Mouse (Mus musculus) liver, embryonic 16.5 days (tissue): ENCODE measurements around the gene Cxcl15. TPM values are rescaled to one million over a fixed set of nuclear protein-coding genes. Genes with fewer than 3 reads are reported as not detected.

Experiments used
- ATAC-seq: fragments of 200-750 bp; cut with Nextera tagmentation; 2 replicates; pipeline ENCODE4 v1.8.0; 2017; ENCODE audit warnings: low read depth, mild to moderate bottlenecking, moderate number of reproducible peaks, moderate library complexity
- H3K27ac ChIP-seq: fragments of 300-500 bp; sonication (generic); 2 replicates; pipeline ENCODE4 v1.5.1; 2014; ENCODE audit warnings: mild to moderate bottlenecking, low read length
- H3K27me3 ChIP-seq: fragments of 300-500 bp; sonication (generic); 2 replicates; pipeline ENCODE4 v1.6.1; 2014; ENCODE audit warnings: low read depth, low read length, mixed read lengths; ENCODE audit not compliant: control insufficient read depth, insufficient read depth
- H3K36me3 ChIP-seq: fragments of 300-500 bp; sonication (generic); 2 replicates; pipeline ENCODE4 v1.6.1; 2014; ENCODE audit warnings: mild to moderate bottlenecking; ENCODE audit not compliant: control insufficient read depth, insufficient read depth
- H3K4me1 ChIP-seq: fragments of 300-500 bp; sonication (generic); 2 replicates; pipeline ENCODE4 v1.6.1; 2014; ENCODE audit warnings: low read depth, low read length, mixed read lengths; ENCODE audit not compliant: control insufficient read depth
- H3K4me2 ChIP-seq: fragments of 300-500 bp; sonication (generic); 2 replicates; pipeline ENCODE4 v1.6.1; 2014; ENCODE audit warnings: low read depth, low read length, mixed read lengths
- H3K4me3 ChIP-seq: fragments of 300-500 bp; sonication (generic); 2 replicates; pipeline ENCODE4 v1.5.1; 2014; ENCODE audit warnings: low read depth, mild to moderate bottlenecking, low read length
- H3K9ac ChIP-seq: fragments of 300-500 bp; sonication (generic); 2 replicates; pipeline ENCODE4 v1.6.1; 2014; ENCODE audit warnings: low read depth, low read length
- H3K9me3 ChIP-seq: fragments of 300-500 bp; sonication (generic); replicated peaks from 2 replicates; pipeline ENCODE4 v1.6.1; 2016; ENCODE audit warnings: low read length; ENCODE audit not compliant: control insufficient read depth
- WGBS: fragments of 180-500 bp; shearing (Covaris S2); extraction: QIAGEN DNeasy Blood & Tissue Kit; methylation state at CpG from one replicate; pipeline ENCODE4 v1.1.7; 2014; ENCODE audit not compliant: insufficient replicate concordance; 5-methylcytosine and 5-hydroxymethylcytosine counted together
- polyA plus RNA-seq: library from polyadenylated mRNA; unstranded; fragments of >200 nt; fragmentation: Nextera tagmentation; extraction: Ambion mirVana; gene quantifications from 2 replicates; pipeline ENCODE4 v1.2.1, GENCODE M21; 2015

Cxcl15 gene
- not detected in 2 replicates for polyA plus RNA-seq

- Histone ChIP-seq H3K36me3 (no peaks in the 10 kb centered on the region), H3K4me2 (no peak within 1 kb of the TSS), H3K4me1 (no peaks in the 10 kb centered on the region), H3K4me3 (no peak within 1 kb of the TSS), H3K9me3 (no peaks in the 10 kb centered on the region), H3K27ac (no peak within 1 kb of the TSS), H3K27me3 (no peaks in the 10 kb centered on the region), H3K9ac (no peak within 1 kb of the TSS)
- whole genome bisulfite sequencing: 41% methylated on average over 5 of the region's 5 CpGs
- ATAC-seq: no peak
Observed at GRCm38 (mm10) chr5:90794195-90794625, at the start of gene Cxcl15. TSS of gene Cxcl15 (plus strand) at chr5:90794534.

- H3K27ac ChIP-seq: no peak overlapping the region
- H3K9ac ChIP-seq: no peak overlapping the region
- H3K4me2 ChIP-seq: no peak overlapping the region
- no peak overlapping the region for H3K4me3 ChIP-seq
- H3K9me3 ChIP-seq: no peaks in the 10 kb centered on the region
- ATAC-seq: no peak
- H3K27me3 ChIP-seq: no peaks in the 10 kb centered on the region; the same call in none of the 2 replicates
- 72% methylated on average over 1 of the region's 1 CpGs for WGBS
- H3K36me3 ChIP-seq: no peaks in the 10 kb centered on the region
- H3K4me1 ChIP-seq: no peaks in the 10 kb centered on the region
Observed at GRCm38 (mm10) chr5:90753934-90754333, 40.4 kb upstream of the Cxcl15 start.

GRCm38 (mm10) chr5:90758020-90758605 lies 36.2 kb upstream of the Cxcl15 start:
- no peak overlapping the region for H3K4me2 ChIP-seq
- H3K27ac ChIP-seq: no peak overlapping the region
- H3K4me3 ChIP-seq: no peak overlapping the region
- no peak overlapping the region for H3K9ac ChIP-seq
- H3K27me3 ChIP-seq: peaks cover 9% of the 10 kb centered on the region
- H3K36me3 ChIP-seq: no peaks in the 10 kb centered on the region
- H3K4me1 ChIP-seq: no peaks in the 10 kb centered on the region
- no peaks in the 10 kb centered on the region for H3K9me3 ChIP-seq
- 31% methylated on average over 5 of the region's 5 CpGs for WGBS
- ATAC-seq: no peak

- no peak within 1 kb of the TSS for H3K4me3 ChIP-seq
- 0 out of 2 replicates have a peak within 1 kb of the TSS, but pooled peaks have one; percentile 9 for H3K4me2 ChIP-seq
- no peak for ATAC-seq
- H3K36me3 ChIP-seq: no peaks in the 10 kb centered on the region
- H3K27me3 ChIP-seq: peaks cover 9% of the 10 kb centered on the region
- no peaks in the 10 kb centered on the region for H3K4me1 ChIP-seq
- no peak within 1 kb of the TSS for H3K27ac ChIP-seq
- H3K9me3 ChIP-seq: no peaks in the 10 kb centered on the region
- 4% methylated on average over 32 of the region's 32 CpGs for WGBS
- H3K9ac ChIP-seq: no peak within 1 kb of the TSS
Observed at GRCm38 (mm10) chr5:90759077-90760065, 35.0 kb upstream of the Cxcl15 start, which contains the start of gene Cxcl5. TSS of gene Cxcl5 (plus strand) at chr5:90759360.

- H3K4me2 ChIP-seq: no peak overlapping the region
- no peak overlapping the region for H3K9ac ChIP-seq
- 35% methylated on average over 4 of the region's 4 CpGs for WGBS
- H3K27me3 ChIP-seq: peaks cover 9% of the 10 kb centered on the region
- no peaks in the 10 kb centered on the region for H3K9me3 ChIP-seq
- no peaks in the 10 kb centered on the region for H3K36me3 ChIP-seq
- no peaks in the 10 kb centered on the region for H3K4me1 ChIP-seq
- H3K4me3 ChIP-seq: no peak overlapping the region
- no peak for ATAC-seq
- no peak overlapping the region for H3K27ac ChIP-seq
Observed at GRCm38 (mm10) chr5:90760303-90760702, 34.0 kb upstream of the Cxcl15 start.

GRCm38 (mm10) chr5:90760844-90761243 lies 33.5 kb upstream of the Cxcl15 start:
- Histone ChIP-seq H3K9ac (no peak overlapping the region), H3K27ac (no peak overlapping the region), H3K4me1 (no peaks in the 10 kb centered on the region), H3K4me3 (no peak overlapping the region), H3K36me3 (no peaks in the 10 kb centered on the region), H3K9me3 (no peaks in the 10 kb centered on the region), H3K27me3 (peaks cover 9% of the 10 kb centered on the region), H3K4me2 (no peak overlapping the region)
- WGBS: 53% methylated on average over 2 of the region's 2 CpGs
- ATAC-seq: no peak

GRCm38 (mm10) chr5:90761834-90762233 lies 32.5 kb upstream of the Cxcl15 start:
- WGBS: 72% methylated on average over 3 of the region's 3 CpGs
- Histone ChIP-seq H3K4me3 (no peak overlapping the region), H3K4me2 (no peak overlapping the region), H3K9me3 (no peaks in the 10 kb centered on the region), H3K4me1 (no peaks in the 10 kb centered on the region), H3K27me3 (peaks cover 9% of the 10 kb centered on the region), H3K36me3 (no peaks in the 10 kb centered on the region), H3K27ac (no peak overlapping the region), H3K9ac (no peak overlapping the region)
- ATAC-seq: no peak

- ATAC-seq: no peak
- WGBS: 64% methylated on average over 12 of the region's 12 CpGs
- H3K4me1 ChIP-seq: no peaks in the 10 kb centered on the region
Observed at GRCm38 (mm10) chr5:90763912-90764665, 30.2 kb upstream of the Cxcl15 start.

More at GRCm38 (mm10) chr5:90763912-90764665, 30.2 kb upstream of the Cxcl15 start:
- no peak overlapping the region for H3K27ac ChIP-seq
- peaks cover 8% of the 10 kb centered on the region for H3K27me3 ChIP-seq
- H3K9me3 ChIP-seq: no peaks in the 10 kb centered on the region
- no peak overlapping the region for H3K4me2 ChIP-seq
- H3K36me3 ChIP-seq: no peaks in the 10 kb centered on the region
- no peak overlapping the region for H3K9ac ChIP-seq
- no peak overlapping the region for H3K4me3 ChIP-seq
